Mouse (Mus musculus) limb, embryonic 12.5 days (tissue): ENCODE measurements around the gene Zfp593. TPM values are rescaled to one million over a fixed set of nuclear protein-coding genes. Genes with fewer than 3 reads are reported as not detected.

ENCODE experiments used
- ATAC-seq: fragments of 200-750 bp; cut with Nextera tagmentation; 2 replicates; pipeline ENCODE4 v1.8.0; 2017; ENCODE audit warnings: low read depth, moderate TSS enrichment; ENCODE audit not compliant: insufficient number of reproducible peaks, insufficient read depth, low FRiP score, low TSS enrichment
- H3K27ac ChIP-seq: fragments of 300-500 bp; sonication (generic); 2 replicates; pipeline ENCODE4 v1.5.1; 2016; ENCODE audit warnings: mild to moderate bottlenecking, moderate library complexity
- H3K27me3 ChIP-seq: fragments of 300-500 bp; sonication (generic); 2 replicates; pipeline ENCODE4 v1.6.1; 2016; ENCODE audit warnings: mild to moderate bottlenecking, moderate library complexity
- H3K36me3 ChIP-seq: fragments of 300-500 bp; sonication (generic); 2 replicates; pipeline ENCODE4 v1.6.1; 2016; ENCODE audit warnings: mild to moderate bottlenecking, moderate library complexity
- H3K4me1 ChIP-seq: fragments of 300-500 bp; sonication (generic); replicated peaks from 2 replicates; pipeline ENCODE4 v1.6.1; 2016
- H3K4me2 ChIP-seq: fragments of 300-500 bp; sonication (generic); 2 replicates; pipeline ENCODE4 v1.6.1; 2016; ENCODE audit warnings: mild to moderate bottlenecking, moderate library complexity
- H3K4me3 ChIP-seq: fragments of 300-500 bp; sonication (generic); replicated peaks from 2 replicates; pipeline ENCODE4 v1.5.1; 2016; ENCODE audit warnings: mild to moderate bottlenecking
- H3K9ac ChIP-seq: fragments of 300-500 bp; sonication (generic); replicated peaks from 2 replicates; pipeline ENCODE4 v1.6.1; 2016; ENCODE audit warnings: mild to moderate bottlenecking, moderate library complexity
- H3K9me3 ChIP-seq: fragments of 300-500 bp; sonication (generic); 2 replicates; pipeline ENCODE4 v1.6.1; 2016; ENCODE audit warnings: mild to moderate bottlenecking, moderate library complexity
- WGBS: fragments of 180-500 bp; shearing (Covaris S2); methylation state at CpG from one replicate; pipeline ENCODE4 v1.1.7; 2016; 5-methylcytosine and 5-hydroxymethylcytosine counted together
- polyA plus RNA-seq: library from polyadenylated mRNA; unstranded; fragments of >200 nt; fragmentation: Nextera tagmentation; extraction: Ambion mirVana; gene quantifications from 2 replicates; pipeline ENCODE4 v1.2.1, GENCODE M21; 2016

The Zfp593 gene
- polyA plus RNA-seq, 1 experiment from 2014 or later = 19.2 TPM

- no peak for ATAC-seq
- Histone ChIP-seq H3K27ac (peak overlapping the region; percentile 8; the same call in 1 of the 2 replicates), H3K36me3 (no peaks in the 10 kb centered on the region), H3K4me3 (no peak overlapping the region), H3K9ac (0 out of 2 replicates have a peak overlapping the region, but pooled peaks have one; percentile 18), H3K9me3 (no peaks in the 10 kb centered on the region), H3K4me1 (peaks cover 47% of the 10 kb centered on the region), H3K4me2 (peak overlapping the region; percentile 33), H3K27me3 (peaks cover 39% of the 10 kb centered on the region)
- WGBS = 12% methylated on average over 19 of the region's 19 CpGs
Measured at GRCm38 (mm10) chr4:134256407-134257197, 11.2 kb upstream of the Zfp593 start.

DNA sequence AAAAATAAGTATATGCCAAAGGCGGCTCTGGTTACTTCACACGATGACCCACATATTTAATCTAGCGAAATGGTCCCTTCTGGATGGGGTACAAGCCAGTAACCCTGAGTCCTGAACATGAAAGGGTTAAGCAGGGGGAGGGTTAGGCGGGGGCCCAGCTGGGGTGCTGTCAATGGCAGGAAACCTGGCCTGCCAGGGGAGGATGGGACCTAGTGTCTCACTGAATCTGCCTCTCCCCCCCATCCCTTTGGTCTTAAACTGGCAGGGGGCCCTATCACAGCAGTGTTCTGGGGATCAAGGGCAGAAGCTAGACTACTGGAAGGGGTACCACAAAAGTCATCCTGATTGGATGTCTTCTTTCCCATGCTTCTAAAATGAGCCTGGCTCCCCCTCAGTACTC, 10.5 kb upstream of the Zfp593 start:
- Histone ChIP-seq H3K27me3 (peaks cover 46% of the 10 kb centered on the region), H3K9ac (0 out of 2 replicates have a peak overlapping the region, but pooled peaks have one; percentile 44), H3K4me1 (peaks cover 54% of the 10 kb centered on the region)

GRCm38 (mm10) chr4:134254835-134255234, 9.4 kb upstream of the Zfp593 start:
- no peak overlapping the region for H3K4me2 ChIP-seq
- H3K27me3 ChIP-seq = peaks cover 56% of the 10 kb centered on the region
- peaks cover 60% of the 10 kb centered on the region for H3K4me1 ChIP-seq
- WGBS = 34% methylated on average over 3 of the region's 3 CpGs
- H3K27ac ChIP-seq = no peak overlapping the region
- no peak for ATAC-seq
- H3K4me3 ChIP-seq = no peak overlapping the region
- no peak overlapping the region for H3K9ac ChIP-seq
- no peaks in the 10 kb centered on the region for H3K36me3 ChIP-seq
- no peaks in the 10 kb centered on the region for H3K9me3 ChIP-seq

More for the DNA sequence above, 10.5 kb upstream of the Zfp593 start:
- no peaks in the 10 kb centered on the region for H3K36me3 ChIP-seq
- no peak overlapping the region for H3K4me3 ChIP-seq
- WGBS = 25% methylated on average over 4 of the region's 4 CpGs
- ATAC-seq = no peak
- H3K4me2 ChIP-seq = no peak overlapping the region
- no peaks in the 10 kb centered on the region for H3K9me3 ChIP-seq
- peak overlapping the region; percentile 8; the same call in 1 of the 2 replicates for H3K27ac ChIP-seq

GRCm38 (mm10) chr4:134253722-134254324, 8.4 kb upstream of the Zfp593 start, which contains the start of gene Grrp1:
Gene Grrp1 (minus strand): TSS chr4:134254106.
- Histone ChIP-seq H3K4me3 (peak within 1 kb of the TSS; percentile 56), H3K9me3 (no peaks in the 10 kb centered on the region), H3K9ac (peak within 1 kb of the TSS; percentile 40; the same call in 1 of the 2 replicates), H3K27ac (no peak within 1 kb of the TSS; the same call in 1 of the 2 replicates), H3K4me1 (peaks cover 62% of the 10 kb centered on the region), H3K36me3 (no peaks in the 10 kb centered on the region), H3K4me2 (peak within 1 kb of the TSS; percentile 93), H3K27me3 (peaks cover 67% of the 10 kb centered on the region)
- no peak for ATAC-seq
- 1% methylated on average over 13 of the region's 13 CpGs for WGBS

DNA sequence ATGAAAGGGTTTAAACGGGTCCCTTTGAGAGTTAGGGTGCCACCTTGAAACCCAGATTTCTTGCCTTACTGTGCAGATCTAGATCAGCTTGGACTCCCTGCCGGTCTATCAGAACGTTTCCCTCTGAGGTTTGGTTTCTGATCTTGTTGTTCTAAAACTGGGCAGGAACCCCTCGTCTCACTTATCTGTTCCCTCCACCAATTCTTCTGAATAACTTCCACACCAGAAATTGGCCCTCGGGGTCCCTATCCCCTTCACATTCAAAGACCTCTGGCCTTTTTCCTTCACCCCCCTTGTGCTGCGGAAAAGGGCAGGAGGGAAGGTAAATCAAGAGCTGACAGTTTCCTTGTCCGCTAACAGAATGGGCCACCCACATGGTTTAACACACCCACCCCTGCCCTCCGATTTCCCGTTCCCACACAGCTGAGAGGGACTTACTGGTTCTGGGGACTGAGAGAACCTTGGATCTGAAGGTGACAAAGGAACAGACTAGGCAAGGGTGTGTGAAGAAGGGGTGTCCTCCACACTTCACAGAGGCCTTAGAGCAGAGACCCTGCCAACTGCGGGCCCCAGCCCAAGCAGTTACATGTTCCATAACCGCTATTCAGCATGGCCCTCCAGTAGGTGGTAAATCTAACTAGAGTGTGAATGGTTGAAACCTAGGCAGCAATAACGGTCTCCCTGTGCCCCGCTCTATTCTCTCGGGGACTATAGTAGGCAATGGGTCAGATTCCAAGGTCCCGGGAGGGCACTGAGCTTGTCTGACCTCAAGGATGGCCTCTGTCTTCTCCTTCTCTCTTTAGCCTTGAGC, 7.7 kb upstream of the Zfp593 start:
- Histone ChIP-seq H3K4me3 (peak overlapping the region; percentile 56), H3K9me3 (no peaks in the 10 kb centered on the region), H3K4me1 (peaks cover 62% of the 10 kb centered on the region), H3K27ac (no peak overlapping the region; the same call in 1 of the 2 replicates), H3K36me3 (no peaks in the 10 kb centered on the region), H3K27me3 (peaks cover 74% of the 10 kb centered on the region), H3K4me2 (peak overlapping the region; percentile 93), H3K9ac (peak overlapping the region; percentile 24; the same call in 1 of the 2 replicates)
- no peak for ATAC-seq
- WGBS = 6% methylated on average over 15 of the region's 15 CpGs

DNA sequence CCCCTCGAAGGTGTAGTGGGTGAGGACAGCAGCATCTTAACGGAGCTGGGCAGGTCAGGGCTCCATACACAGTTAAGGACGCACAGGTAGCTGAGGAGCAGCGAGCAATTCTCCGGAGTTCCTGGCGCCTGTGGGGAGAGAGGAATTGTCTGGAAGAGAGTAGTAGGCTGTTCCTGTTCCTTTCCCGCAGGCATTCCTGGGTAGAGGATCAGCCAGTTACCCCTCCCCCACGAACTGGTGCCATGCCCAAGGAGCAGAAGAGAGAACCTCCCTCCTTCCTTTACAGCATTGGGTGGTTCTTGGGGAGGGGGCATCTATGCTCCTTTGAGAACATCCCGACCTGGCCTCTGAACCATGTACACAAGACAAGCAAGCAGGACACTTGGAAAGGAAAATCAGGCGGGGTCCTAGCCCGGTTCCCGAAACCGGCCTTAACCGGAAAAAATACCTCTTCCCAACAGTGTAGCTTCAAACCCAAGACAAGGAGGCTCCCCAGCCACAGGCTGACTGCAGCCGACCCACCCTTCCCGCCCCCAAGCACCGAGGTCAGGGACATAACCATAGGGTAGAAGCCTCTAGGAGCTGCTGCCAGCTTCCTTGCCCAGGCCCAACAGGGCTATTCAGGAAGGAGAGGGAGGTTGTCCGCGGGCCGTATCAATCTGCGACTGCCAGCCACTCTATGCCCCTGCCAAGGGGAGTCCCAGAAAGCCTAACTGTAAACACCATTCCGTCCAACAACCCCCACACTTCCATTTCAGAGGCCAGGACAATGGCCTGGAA, 6.9 kb upstream of the Zfp593 start:
- Histone ChIP-seq H3K27ac (no peak overlapping the region), H3K9me3 (no peaks in the 10 kb centered on the region), H3K4me1 (peaks cover 62% of the 10 kb centered on the region), H3K9ac (peak overlapping the region; percentile 60; the same call in 1 of the 2 replicates), H3K27me3 (peaks cover 81% of the 10 kb centered on the region), H3K36me3 (no peaks in the 10 kb centered on the region), H3K4me2 (peak overlapping the region; percentile 93), H3K4me3 (peak overlapping the region; percentile 56)
- 7% methylated on average over 22 of the region's 22 CpGs for WGBS
- no peak for ATAC-seq

- peaks cover 57% of the 10 kb centered on the region for H3K4me1 ChIP-seq
- peak overlapping the region; percentile 93 for H3K4me2 ChIP-seq
- H3K9me3 ChIP-seq = no peaks in the 10 kb centered on the region
- peaks cover 87% of the 10 kb centered on the region for H3K27me3 ChIP-seq
- no peak for ATAC-seq
- WGBS = 1% methylated on average over 89 of the region's 91 CpGs
- H3K36me3 ChIP-seq = no peaks in the 10 kb centered on the region
- H3K4me3 ChIP-seq = peak overlapping the region; percentile 56
- H3K9ac ChIP-seq = peak overlapping the region; percentile 60
- H3K27ac ChIP-seq = no peak overlapping the region
Measured at GRCm38 (mm10) chr4:134251241-134252130, 6.1 kb upstream of the Zfp593 start.

GRCm38 (mm10) chr4:134250930-134251240, 5.5 kb upstream of the Zfp593 start:
- H3K9ac ChIP-seq = peak overlapping the region; percentile 60
- no peak overlapping the region for H3K27ac ChIP-seq
- peaks cover 56% of the 10 kb centered on the region for H3K4me1 ChIP-seq
- H3K4me2 ChIP-seq = peak overlapping the region; percentile 93
- ATAC-seq = no peak
- H3K9me3 ChIP-seq = no peaks in the 10 kb centered on the region
- no peaks in the 10 kb centered on the region for H3K36me3 ChIP-seq
- H3K27me3 ChIP-seq = peaks cover 92% of the 10 kb centered on the region
- 10% methylated on average over 10 of the region's 10 CpGs for WGBS
- H3K4me3 ChIP-seq = peak overlapping the region; percentile 56

GRCm38 (mm10) chr4:134250116-134250929, 4.9 kb upstream of the Zfp593 start:
- no peaks in the 10 kb centered on the region for H3K9me3 ChIP-seq
- no peak overlapping the region for H3K9ac ChIP-seq
- peaks cover 92% of the 10 kb centered on the region for H3K27me3 ChIP-seq
- H3K4me3 ChIP-seq = peak overlapping the region; percentile 56
- 7% methylated on average over 27 of the region's 27 CpGs for WGBS
- no peak for ATAC-seq
- no peak overlapping the region for H3K27ac ChIP-seq
- H3K36me3 ChIP-seq = no peaks in the 10 kb centered on the region
- H3K4me2 ChIP-seq = peak overlapping the region; percentile 93
- peaks cover 55% of the 10 kb centered on the region for H3K4me1 ChIP-seq
